Mouse (Mus musculus): Measurements from ENCODE around the gene Rpl38. TPM values are rescaled to one million over a fixed set of nuclear protein-coding genes. Genes with fewer than 3 reads are reported as not detected.

Gene Rpl38
- polyA plus RNA-seq, 1 experiment from 2014 or later, result 942 TPM

DNA sequence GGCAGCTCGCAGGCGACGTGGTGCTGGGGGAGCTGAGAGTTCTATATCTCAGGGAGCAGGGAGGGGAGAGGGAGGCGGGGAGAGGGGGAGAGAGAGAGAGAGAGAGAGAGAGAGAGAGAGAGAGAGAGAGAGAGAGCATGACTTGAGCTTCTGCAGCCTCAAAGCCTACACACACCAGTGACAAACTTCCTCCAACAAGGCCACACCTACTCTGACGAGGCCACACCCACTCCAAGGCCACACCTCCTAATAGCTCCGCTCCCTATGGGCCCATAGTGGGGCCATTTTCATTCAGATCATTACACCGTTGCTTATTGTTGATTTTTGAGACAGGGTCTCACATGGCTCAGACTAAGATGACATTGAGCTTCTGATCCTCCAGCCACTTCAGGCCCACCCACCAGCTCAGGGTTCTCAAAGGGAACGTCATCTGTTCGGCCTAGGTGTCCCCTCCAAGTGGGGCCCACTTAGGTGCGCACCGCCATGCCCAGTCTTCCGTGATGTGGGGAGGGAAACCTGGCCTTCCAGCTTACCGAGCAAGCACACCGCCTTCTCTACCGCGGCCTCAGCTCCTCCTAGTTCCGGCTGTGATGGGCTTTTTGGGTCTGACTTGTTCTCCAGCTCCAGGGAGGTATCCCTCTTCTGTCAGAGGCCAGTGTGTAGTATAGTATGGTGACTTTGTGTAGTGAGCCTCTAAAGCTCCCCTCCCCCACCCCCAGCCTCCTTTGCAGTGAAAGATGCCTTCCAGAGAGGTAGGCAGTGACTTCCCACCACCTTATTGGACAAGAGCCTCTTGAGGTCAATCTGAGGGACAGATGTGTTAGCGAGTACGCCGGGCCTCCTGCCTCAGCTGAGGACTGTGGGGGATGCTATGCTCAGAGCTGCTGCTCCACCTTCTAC, 15.6 kb downstream of the Rpl38 start:
- H3K27me3 ChIP-seq, result no peaks in the 10 kb centered on the region
- peaks cover 23% of the 10 kb centered on the region for H3K4me1 ChIP-seq
- no peak overlapping the region for H3K9ac ChIP-seq
- ATAC-seq (ENCODE audit: low FRiP score), result no peak
- no peak overlapping the region for H3K4me2 ChIP-seq
- no peaks in the 10 kb centered on the region for H3K9me3 ChIP-seq
- 78% methylated on average over 20 of the region's 20 CpGs for WGBS
- H3K27ac ChIP-seq, result no peak overlapping the region
- no peaks in the 10 kb centered on the region for H3K36me3 ChIP-seq (replicated peaks)
- H3K4me3 ChIP-seq (replicated peaks), result no peak overlapping the region

DNA sequence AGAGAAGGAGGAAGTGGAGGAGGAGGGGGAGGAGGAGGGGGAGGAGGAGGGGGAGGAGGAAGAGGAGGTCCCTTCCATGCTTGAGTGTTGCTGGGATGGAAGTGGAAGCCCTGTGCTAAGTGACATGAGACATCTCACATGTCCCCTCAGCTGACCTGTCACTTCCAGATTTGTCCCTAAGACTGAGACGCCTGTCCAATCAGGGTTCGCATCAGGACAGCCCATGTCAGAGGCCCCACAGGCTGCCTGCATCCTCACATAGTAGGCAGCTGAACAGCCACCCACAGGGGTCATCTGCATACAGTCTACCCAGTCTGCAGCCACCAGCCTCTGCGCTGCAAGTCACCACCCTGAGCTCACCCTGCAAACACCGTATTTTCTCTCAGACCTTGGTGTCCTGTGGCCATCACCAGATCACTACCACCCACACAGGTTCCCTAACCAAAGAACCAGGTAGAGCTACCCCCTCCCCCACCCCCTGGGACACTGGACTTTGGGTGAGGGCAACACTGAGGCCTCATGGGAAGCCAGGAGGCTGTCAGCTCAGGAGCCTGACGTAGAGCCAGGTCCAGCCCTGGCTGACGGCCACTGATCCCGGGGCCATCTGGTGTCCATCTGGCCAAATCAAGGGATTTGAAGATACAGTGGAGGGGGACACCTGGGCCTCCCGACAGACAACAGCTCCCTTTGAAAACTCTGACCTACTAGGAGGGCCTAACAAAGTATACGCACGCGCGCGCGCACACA, 16.5 kb downstream of the Rpl38 start:
- no peak overlapping the region for H3K9ac ChIP-seq
- no peaks in the 10 kb centered on the region for H3K36me3 ChIP-seq (replicated peaks)
- WGBS, result 80% methylated on average over 14 of the region's 14 CpGs
- no peak overlapping the region for H3K4me2 ChIP-seq
- no peaks in the 10 kb centered on the region for H3K27me3 ChIP-seq
- H3K4me3 ChIP-seq (replicated peaks), result no peak overlapping the region
- peaks cover 23% of the 10 kb centered on the region for H3K4me1 ChIP-seq
- ATAC-seq (ENCODE audit: low FRiP score), result no peak
- no peaks in the 10 kb centered on the region for H3K9me3 ChIP-seq
- no peak overlapping the region for H3K27ac ChIP-seq

GRCm38 (mm10) chr11:114685526-114686040, 17.3 kb downstream of the Rpl38 start:
- H3K9ac ChIP-seq, result no peak overlapping the region
- 83% methylated on average over 9 of the region's 9 CpGs for WGBS
- H3K4me2 ChIP-seq, result no peak overlapping the region
- H3K27me3 ChIP-seq, result no peaks in the 10 kb centered on the region
- H3K36me3 ChIP-seq (replicated peaks), result peaks cover 6% of the 10 kb centered on the region; the same call in 1 of the 2 replicates
- H3K4me1 ChIP-seq, result peaks cover 18% of the 10 kb centered on the region
- no peak overlapping the region for H3K4me3 ChIP-seq (replicated peaks)
- no peak for ATAC-seq (ENCODE audit: low FRiP score)
- H3K9me3 ChIP-seq, result no peaks in the 10 kb centered on the region
- H3K27ac ChIP-seq, result no peak overlapping the region

GRCm38 (mm10) chr11:114686221-114686959, 18.1 kb downstream of the Rpl38 start:
- Histone ChIP-seq H3K4me2 (no peak overlapping the region), H3K36me3 (replicated peaks) (peaks cover 6% of the 10 kb centered on the region; the same call in 1 of the 2 replicates), H3K4me3 (replicated peaks) (no peak overlapping the region), H3K9ac (no peak overlapping the region), H3K4me1 (peaks cover 18% of the 10 kb centered on the region), H3K27ac (no peak overlapping the region), H3K9me3 (no peaks in the 10 kb centered on the region), H3K27me3 (no peaks in the 10 kb centered on the region)
- ATAC-seq (ENCODE audit: low FRiP score), result no peak
- 91% methylated on average over 16 of the region's 16 CpGs for WGBS

GRCm38 (mm10) chr11:114687574-114688188, 19.4 kb downstream of the Rpl38 start:
- ATAC-seq (ENCODE audit: low FRiP score), result no peak
- Histone ChIP-seq H3K4me2 (no peak overlapping the region), H3K27ac (0 out of 2 replicates have a peak overlapping the region, but pooled peaks have one; percentile 15)

GRCm38 (mm10) chr11:114688729-114689128, 20.4 kb downstream of the Rpl38 start:
- peaks cover 6% of the 10 kb centered on the region; the same call in 1 of the 2 replicates for H3K36me3 ChIP-seq (replicated peaks)
- no peak overlapping the region for H3K4me3 ChIP-seq (replicated peaks)
- H3K27ac ChIP-seq, result no peak overlapping the region
- no peaks in the 10 kb centered on the region for H3K9me3 ChIP-seq
- H3K4me2 ChIP-seq, result no peak overlapping the region
- H3K9ac ChIP-seq, result no peak overlapping the region
- no peak for ATAC-seq (ENCODE audit: low FRiP score)
- H3K27me3 ChIP-seq, result no peaks in the 10 kb centered on the region
- 92% methylated on average over 2 of the region's 3 CpGs for WGBS
- peaks cover 23% of the 10 kb centered on the region for H3K4me1 ChIP-seq

More at GRCm38 (mm10) chr11:114687574-114688188, 19.4 kb downstream of the Rpl38 start:
- Histone ChIP-seq H3K9ac (no peak overlapping the region), H3K27me3 (no peaks in the 10 kb centered on the region), H3K36me3 (replicated peaks) (peaks cover 6% of the 10 kb centered on the region; the same call in 1 of the 2 replicates), H3K4me3 (replicated peaks) (no peak overlapping the region), H3K9me3 (no peaks in the 10 kb centered on the region), H3K4me1 (peaks cover 22% of the 10 kb centered on the region)
- WGBS, result 73% methylated on average over 9 of the region's 10 CpGs

DNA sequence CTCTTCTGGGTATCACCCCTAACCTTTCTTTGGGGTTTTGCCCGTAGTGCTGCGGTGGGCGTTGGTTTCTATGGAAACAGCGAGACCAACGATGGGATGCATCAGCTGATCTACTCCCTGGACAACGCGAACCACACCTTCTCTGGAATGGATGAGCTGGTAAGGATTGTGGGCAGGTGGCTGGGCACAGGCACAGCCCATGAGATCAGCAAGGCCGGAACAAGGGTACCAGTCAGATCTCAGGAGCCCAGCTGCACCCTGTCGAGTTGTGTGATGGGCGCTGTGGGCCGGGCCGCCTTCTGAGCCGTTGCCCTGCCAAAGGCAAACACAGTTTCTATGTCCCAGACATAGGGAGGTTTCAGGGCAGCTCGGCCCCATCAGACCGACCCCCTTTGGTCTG, 21.9 kb downstream of the Rpl38 start:
- 93% methylated on average over 15 of the region's 15 CpGs for WGBS
- no peak for ATAC-seq (ENCODE audit: low FRiP score)
- Histone ChIP-seq H3K4me3 (replicated peaks) (no peak overlapping the region), H3K36me3 (replicated peaks) (peaks cover 6% of the 10 kb centered on the region; the same call in 1 of the 2 replicates), H3K4me1 (peaks cover 9% of the 10 kb centered on the region), H3K4me2 (no peak overlapping the region), H3K27ac (no peak overlapping the region), H3K27me3 (no peaks in the 10 kb centered on the region), H3K9me3 (no peaks in the 10 kb centered on the region), H3K9ac (no peak overlapping the region)

GRCm38 (mm10) chr11:114691454-114692182, 23.3 kb downstream of the Rpl38 start:
- Histone ChIP-seq H3K9ac (no peak overlapping the region), H3K27ac (no peak overlapping the region), H3K27me3 (no peaks in the 10 kb centered on the region), H3K4me2 (no peak overlapping the region), H3K4me3 (replicated peaks) (no peak overlapping the region), H3K36me3 (replicated peaks) (peaks cover 8% of the 10 kb centered on the region; the same call in 1 of the 2 replicates), H3K9me3 (no peaks in the 10 kb centered on the region), H3K4me1 (peaks cover 5% of the 10 kb centered on the region)
- 74% methylated on average over 6 of the region's 6 CpGs for WGBS
- ATAC-seq (ENCODE audit: low FRiP score), result no peak

DNA sequence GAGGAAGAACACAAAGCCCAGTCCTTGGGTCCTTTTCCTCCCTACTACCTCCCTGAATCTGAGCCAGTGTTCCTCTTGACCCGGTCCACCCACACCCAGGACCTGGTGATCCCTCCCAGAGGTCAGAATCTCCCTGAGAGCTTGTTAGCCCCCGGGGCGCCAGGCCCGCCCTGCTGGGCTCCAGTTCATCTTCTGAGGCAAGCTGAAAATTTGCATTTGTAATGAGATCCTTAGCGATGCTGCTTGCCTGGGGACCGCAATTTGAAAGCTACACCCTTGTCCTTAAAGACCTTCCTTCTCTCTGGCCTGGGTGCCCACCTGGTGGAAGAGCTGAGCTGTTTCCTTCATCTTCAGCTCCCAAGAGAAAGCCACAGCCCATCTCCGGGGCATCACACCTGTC, 24.3 kb downstream of the Rpl38 start:
- H3K4me1 ChIP-seq, result peaks cover 5% of the 10 kb centered on the region
- no peaks in the 10 kb centered on the region for H3K27me3 ChIP-seq
- H3K4me2 ChIP-seq, result no peak overlapping the region
- no peaks in the 10 kb centered on the region for H3K9me3 ChIP-seq
- peaks cover 10% of the 10 kb centered on the region; the same call in 1 of the 2 replicates for H3K36me3 ChIP-seq (replicated peaks)
- no peak for ATAC-seq (ENCODE audit: low FRiP score)
- 47% methylated on average over 7 of the region's 7 CpGs for WGBS
- no peak overlapping the region for H3K27ac ChIP-seq
- H3K4me3 ChIP-seq (replicated peaks), result no peak overlapping the region
- H3K9ac ChIP-seq, result no peak overlapping the region

GRCm38 (mm10) chr11:114693456-114693855, 25.1 kb downstream of the Rpl38 start:
- no peak overlapping the region for H3K4me2 ChIP-seq
- H3K27me3 ChIP-seq, result no peaks in the 10 kb centered on the region
- H3K4me1 ChIP-seq, result peaks cover 5% of the 10 kb centered on the region
- H3K9ac ChIP-seq, result no peak overlapping the region
- H3K27ac ChIP-seq, result no peak overlapping the region
- no peaks in the 10 kb centered on the region for H3K9me3 ChIP-seq
- H3K4me3 ChIP-seq (replicated peaks), result no peak overlapping the region
- 91% methylated on average over 6 of the region's 6 CpGs for WGBS
- peaks cover 10% of the 10 kb centered on the region; the same call in 1 of the 2 replicates for H3K36me3 ChIP-seq (replicated peaks)
- no peak for ATAC-seq (ENCODE audit: low FRiP score)

GRCm38 (mm10) chr11:114694451-114694850, 26.1 kb downstream of the Rpl38 start:
- ATAC-seq (ENCODE audit: low FRiP score), result no peak
- Histone ChIP-seq H3K27me3 (no peaks in the 10 kb centered on the region), H3K9me3 (no peaks in the 10 kb centered on the region), H3K9ac (no peak overlapping the region), H3K36me3 (replicated peaks) (peaks cover 10% of the 10 kb centered on the region; the same call in 1 of the 2 replicates), H3K4me3 (replicated peaks) (no peak overlapping the region), H3K27ac (no peak overlapping the region), H3K4me1 (peaks cover 5% of the 10 kb centered on the region), H3K4me2 (no peak overlapping the region)
- WGBS, result 83% methylated on average over 2 of the region's 2 CpGs

Measured in forebrain, embryonic 12.5 days (tissue).